Comparison of ENCODE assay signal across 13 mouse cellular contexts in the genomic region with DNA sequence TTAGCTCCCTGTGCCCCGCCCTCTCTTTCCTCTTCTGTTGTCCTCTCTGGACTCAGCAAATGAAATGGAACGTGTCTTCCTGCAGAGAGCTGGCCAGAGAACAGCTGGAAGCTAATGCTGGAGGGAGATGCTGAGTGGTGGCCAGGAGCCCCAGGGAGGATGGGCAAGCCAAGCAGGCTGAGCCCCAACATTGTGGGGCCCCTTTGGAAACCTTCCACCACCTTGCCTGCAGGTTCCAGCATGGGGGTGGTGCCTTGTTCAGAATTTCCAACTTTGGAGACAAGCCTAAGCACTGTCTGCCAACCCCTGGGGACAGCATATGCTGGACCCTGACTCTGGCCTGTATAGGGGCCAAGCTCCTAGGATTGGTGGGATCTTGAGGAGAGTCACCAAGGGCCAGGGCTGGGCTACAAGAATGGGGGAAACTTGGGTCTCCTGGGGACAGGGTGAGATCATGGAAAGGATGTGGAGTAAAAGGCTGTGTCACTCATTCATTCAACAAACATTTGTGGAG.
DNase-seq lines count a peak whose midpoint lies in the region; ATAC-seq and TF ChIP-seq lines count a peak whose summit lies in the region.
"Had no signal": no experiment of that assay in that cellular context is flagged by ENCODE, and none has a peak within 500 bp of the region (broad histone marks: within the 10 kb centered on the region; RNA-seq: fewer than 3 reads in every experiment).

No protein-coding gene starts in this region.

- peaks cover 55% of the 10 kb centered on the region for H3K27me3 ChIP-seq in heart, embryonic 11.5 days (ENCODE audit: control insufficient read depth, insufficient read depth, low read length)
- no peaks in the 10 kb centered on the region for H3K27me3 ChIP-seq in midbrain, postnatal 0 days (ENCODE audit: insufficient read depth, low read length)
- H3K27me3 ChIP-seq in midbrain, embryonic 16.5 days (ENCODE audit: control insufficient read depth, insufficient read depth, low read depth, low read length): no peaks in the 10 kb centered on the region
- no peaks in the 10 kb centered on the region for H3K27me3 ChIP-seq in kidney, embryonic 15.5 days
- no peaks in the 10 kb centered on the region for H3K27me3 ChIP-seq in midbrain, embryonic 13.5 days

- DNase-seq in heart, adult 11 months: peak; percentile 98
- peak; percentile 24 for DNase-seq in midbrain, postnatal 0 days (ENCODE audit: low spot score)
- peak; percentile 51 to 60 for DNase-seq in heart, postnatal 14 days
- DNase-seq in layer of hippocampus, adult 9-10 months (ENCODE audit: low spot score): no peak
- DNase-seq: adrenal gland, postnatal 25 days; kidney, postnatal 10 days; liver, postnatal 0 days; thymus, postnatal 25 days had no signal

- H3K4me2 ChIP-seq in heart, embryonic 11.5 days: no peak overlapping the region
- H3K4me2 ChIP-seq in midbrain, postnatal 0 days (ENCODE audit: low read depth, low read length, poor library complexity, severe bottlenecking): no peak overlapping the region
- no peak overlapping the region for H3K4me2 ChIP-seq in midbrain, embryonic 16.5 days (ENCODE audit: low read length)
- H3K4me2 ChIP-seq in kidney, embryonic 15.5 days: no peak overlapping the region
- H3K4me2 ChIP-seq in midbrain, embryonic 13.5 days (replicated peaks): no peak overlapping the region

- H3K9me3 ChIP-seq in heart, embryonic 11.5 days (replicated peaks; ENCODE audit: control insufficient read depth, low read length): no peaks in the 10 kb centered on the region
- H3K9me3 ChIP-seq in midbrain, postnatal 0 days (ENCODE audit: low read length): no peaks in the 10 kb centered on the region
- no peaks in the 10 kb centered on the region for H3K9me3 ChIP-seq in midbrain, embryonic 16.5 days (replicated peaks; ENCODE audit: control insufficient read depth, low read length, poor library complexity, severe bottlenecking)
- no peaks in the 10 kb centered on the region for H3K9me3 ChIP-seq in kidney, embryonic 15.5 days (replicated peaks)
- H3K9me3 ChIP-seq in midbrain, embryonic 13.5 days: no peaks in the 10 kb centered on the region

- intact Hi-C loops in heart, postnatal 14 days (cut with DNase I): no loop called here

- no peak overlapping the region for H3K27ac ChIP-seq in heart, embryonic 11.5 days (ENCODE audit: low read depth, low read length)
- no peak overlapping the region for H3K27ac ChIP-seq in midbrain, postnatal 0 days (ENCODE audit: low read depth, low read length)
- H3K27ac ChIP-seq in midbrain, embryonic 16.5 days (ENCODE audit: low read length): no peak overlapping the region
- no peak overlapping the region for H3K27ac ChIP-seq in kidney, embryonic 15.5 days
- no peak overlapping the region for H3K27ac ChIP-seq in midbrain, embryonic 13.5 days

- H3K4me1 ChIP-seq in heart, embryonic 11.5 days (ENCODE audit: control insufficient read depth, insufficient read depth, low read length): peaks cover 3% of the 10 kb centered on the region; the same call in 1 of the 2 replicates
- no peaks in the 10 kb centered on the region for H3K4me1 ChIP-seq in midbrain, postnatal 0 days (ENCODE audit: insufficient read depth, low read length)
- H3K4me1 ChIP-seq in midbrain, embryonic 16.5 days (ENCODE audit: control insufficient read depth, insufficient read depth, low read length): no peaks in the 10 kb centered on the region
- peaks cover 31% of the 10 kb centered on the region for H3K4me1 ChIP-seq in kidney, embryonic 15.5 days
- no peaks in the 10 kb centered on the region for H3K4me1 ChIP-seq in midbrain, embryonic 13.5 days (replicated peaks)

- 45% methylated on average over 2 of the region's 2 CpGs for WGBS in heart, embryonic 11.5 days (ENCODE audit: insufficient replicate concordance)
- 40% methylated on average over 2 of the region's 2 CpGs for WGBS in midbrain, postnatal 0 days
- WGBS in midbrain, embryonic 16.5 days: 30% methylated on average over 2 of the region's 2 CpGs
- 44% methylated on average over 2 of the region's 2 CpGs for WGBS in kidney, embryonic 15.5 days
- 28% methylated on average over 2 of the region's 2 CpGs for WGBS in midbrain, embryonic 13.5 days

- H3K4me3 ChIP-seq in heart, embryonic 11.5 days (ENCODE audit: low read depth, low read length): no peak overlapping the region
- no peak overlapping the region for H3K4me3 ChIP-seq in midbrain, postnatal 0 days (ENCODE audit: low read depth, low read length)
- no peak overlapping the region for H3K4me3 ChIP-seq in midbrain, embryonic 16.5 days (ENCODE audit: low read depth, low read length)
- H3K4me3 ChIP-seq in kidney, embryonic 15.5 days (replicated peaks): no peak overlapping the region
- no peak overlapping the region for H3K4me3 ChIP-seq in midbrain, embryonic 13.5 days (replicated peaks)
- H3K4me3 ChIP-seq: erythroblast, embryonic 14.5 days had no signal

- no peak for TF ChIP-seq CTCF in midbrain, postnatal 0 days (IDR thresholded peaks at IDR 0.05)

- no peak overlapping the region for H3K9ac ChIP-seq in heart, embryonic 11.5 days (ENCODE audit: low read depth, low read length)
- no peak overlapping the region for H3K9ac ChIP-seq in midbrain, postnatal 0 days (replicated peaks; ENCODE audit: low read length, poor library complexity, severe bottlenecking)
- H3K9ac ChIP-seq in midbrain, embryonic 16.5 days (ENCODE audit: low read depth, low read length): no peak overlapping the region
- no peak overlapping the region for H3K9ac ChIP-seq in kidney, embryonic 15.5 days
- no peak overlapping the region for H3K9ac ChIP-seq in midbrain, embryonic 13.5 days (replicated peaks)
- H3K9ac ChIP-seq: liver, postnatal 0 days had no signal

- H3K36me3 ChIP-seq in heart, embryonic 11.5 days (ENCODE audit: control insufficient read depth, insufficient read depth, low read length): no peaks in the 10 kb centered on the region
- no peaks in the 10 kb centered on the region for H3K36me3 ChIP-seq in midbrain, postnatal 0 days (ENCODE audit: insufficient read depth, low read length)
- H3K36me3 ChIP-seq in midbrain, embryonic 16.5 days (ENCODE audit: control insufficient read depth, insufficient read depth, low read length): no peaks in the 10 kb centered on the region
- no peaks in the 10 kb centered on the region for H3K36me3 ChIP-seq in kidney, embryonic 15.5 days
- no peaks in the 10 kb centered on the region for H3K36me3 ChIP-seq in midbrain, embryonic 13.5 days

- no peak for ATAC-seq in heart, embryonic 11.5 days (replicated peaks; ENCODE audit: insufficient number of reproducible peaks, low FRiP score, low TSS enrichment)
- ATAC-seq in midbrain, postnatal 0 days (ENCODE audit: low FRiP score): no peak
- ATAC-seq in midbrain, embryonic 16.5 days: no peak
- ATAC-seq in kidney, embryonic 15.5 days (replicated peaks; ENCODE audit: low FRiP score): no peak
- ATAC-seq in midbrain, embryonic 13.5 days: no peak
- ATAC-seq: liver, postnatal 0 days had no signal
